Mouse (Mus musculus) liver, postnatal 0 days (tissue): ENCODE measurements around the gene Kdr. TPM values are rescaled to one million over a fixed set of nuclear protein-coding genes. Genes with fewer than 3 reads are reported as not detected.

Experiments
- ATAC-seq: fragments of 200-750 bp; cut with Nextera tagmentation; 2 replicates; pipeline ENCODE4 v1.8.0; 2017; ENCODE audit warnings: mild to moderate bottlenecking, moderate library complexity
- DNase-seq: peaks from one replicate; pipeline ENCODE4 v3.0.0-alpha.2; 2016
- H3K27ac ChIP-seq: fragments of 300-500 bp; sonication (generic); 2 replicates; pipeline ENCODE4 v1.5.1; 2014; ENCODE audit warnings: antibody characterized with exemption, moderate library complexity, mild to moderate bottlenecking, low read depth
- H3K27me3 ChIP-seq: fragments of 300-500 bp; sonication (generic); 2 replicates; pipeline ENCODE4 v1.6.1; 2014; ENCODE audit warnings: low read length, control low read depth, mixed read lengths; ENCODE audit not compliant: insufficient read depth
- H3K36me3 ChIP-seq: fragments of 300-500 bp; sonication (generic); replicated peaks from 2 replicates; pipeline ENCODE4 v1.6.1; 2014; ENCODE audit warnings: mild to moderate bottlenecking, control low read depth, low read length, moderate library complexity, mixed read lengths; ENCODE audit not compliant: insufficient read depth
- H3K4me1 ChIP-seq: fragments of 300-500 bp; sonication (generic); 2 replicates; pipeline ENCODE4 v1.6.1; 2014; ENCODE audit warnings: antibody characterized with exemption, mild to moderate bottlenecking, control low read depth; ENCODE audit not compliant: insufficient read depth
- H3K4me2 ChIP-seq: fragments of 300-500 bp; sonication (generic); 2 replicates; pipeline ENCODE4 v1.6.1; 2014; ENCODE audit warnings: low read depth, mild to moderate bottlenecking, low read length, moderate library complexity, mixed read lengths
- H3K4me3 ChIP-seq: fragments of 300-500 bp; sonication (generic); 2 replicates; pipeline ENCODE4 v1.5.1; 2014; ENCODE audit warnings: low read depth, low read length
- H3K9ac ChIP-seq: fragments of 300-500 bp; sonication (generic); replicated peaks from 2 replicates; pipeline ENCODE4 v1.6.1; 2014; ENCODE audit warnings: mild to moderate bottlenecking, moderate library complexity
- H3K9me3 ChIP-seq: fragments of 300-500 bp; sonication (generic); 2 replicates; pipeline ENCODE4 v1.6.1; 2016; ENCODE audit warnings: mild to moderate bottlenecking, control low read depth, low read length, mixed read lengths
- CTCF ChIP-seq: sonication (generic); IDR thresholded peaks from 2 replicates; pipeline ENCODE4 v1.5.1; 2016; ENCODE audit warnings: antibody characterized with exemption, low read depth
- EP300 ChIP-seq: IDR thresholded peaks from 2 replicates; pipeline ENCODE4 v1.6.1; 2016; ENCODE audit warnings: antibody characterized with exemption, low read depth, mild to moderate bottlenecking
- WGBS: fragments of 180-500 bp; shearing (Covaris S2); extraction: QIAGEN DNeasy Blood & Tissue Kit; methylation state at CpG from one replicate; pipeline ENCODE4 v1.1.7; 2014; ENCODE audit not compliant: insufficient replicate concordance; 5-methylcytosine and 5-hydroxymethylcytosine counted together
- polyA plus RNA-seq: library from polyadenylated mRNA; unstranded; fragments of >200 nt; fragmentation: Nextera tagmentation; extraction: Ambion mirVana; gene quantifications from 2 replicates; pipeline ENCODE4 v1.2.1, GENCODE M21; 2015

Gene Kdr
- 7.9 and 9.6 TPM in 2 replicates for polyA plus RNA-seq

DNA sequence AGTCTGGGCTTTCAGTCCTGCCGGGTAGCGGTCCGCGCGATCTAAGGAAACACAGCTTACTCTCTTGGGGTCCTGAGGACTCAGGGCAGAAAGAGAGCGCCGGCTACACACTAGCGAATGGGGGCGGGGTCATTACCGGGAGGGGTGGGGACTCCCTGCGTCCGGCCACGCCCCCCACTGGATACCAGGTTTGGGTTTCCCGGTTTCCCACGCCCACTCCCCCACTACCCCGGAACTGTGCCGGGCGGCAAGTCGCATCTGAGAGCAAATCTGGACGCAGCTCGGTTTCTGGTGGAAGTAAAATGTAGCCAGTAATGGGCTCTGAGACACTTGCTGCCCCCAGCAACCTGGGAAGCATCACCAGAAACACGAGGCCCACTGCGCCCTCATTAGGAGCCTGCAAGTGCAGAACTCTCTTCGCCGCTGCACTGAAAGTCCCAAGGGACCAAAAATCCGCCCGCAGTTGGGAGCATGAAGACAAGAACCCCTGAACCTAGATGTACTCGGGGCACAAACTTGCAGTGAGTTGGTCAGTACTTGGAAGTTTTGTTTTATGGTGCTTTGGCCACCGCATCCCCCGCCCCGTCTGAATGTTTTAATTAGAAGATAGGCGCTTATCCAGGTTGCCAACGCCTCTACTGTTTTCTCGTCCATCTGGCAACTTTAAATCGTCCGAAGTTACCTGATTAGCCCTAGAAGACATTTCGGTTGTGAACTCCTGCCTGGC lies at the start of gene Kdr:
TSS of gene Kdr (minus strand) at position 85 of the 727 bp plus-strand sequence.
- Histone ChIP-seq H3K4me3 (peak within 1 kb of the TSS; percentile 61), H3K4me2 (peak within 1 kb of the TSS; percentile 81), H3K36me3 (no peaks in the 10 kb centered on the region), H3K4me1 (peaks cover 13% of the 10 kb centered on the region), H3K27me3 (peaks cover 48% of the 10 kb centered on the region), H3K9ac (peak within 1 kb of the TSS; percentile 62), H3K27ac (peak within 1 kb of the TSS; percentile 57; the same call in 1 of the 2 replicates), H3K9me3 (no peaks in the 10 kb centered on the region; the same call in 1 of the 2 replicates)
- WGBS, result 1% methylated on average over 36 of the region's 37 CpGs
- peak; percentile 47; the same call in 1 of the 2 replicates for ATAC-seq
- TF ChIP-seq EP300 (no peak), CTCF (no peak)
- peak; percentile 72 for DNase-seq

DNA sequence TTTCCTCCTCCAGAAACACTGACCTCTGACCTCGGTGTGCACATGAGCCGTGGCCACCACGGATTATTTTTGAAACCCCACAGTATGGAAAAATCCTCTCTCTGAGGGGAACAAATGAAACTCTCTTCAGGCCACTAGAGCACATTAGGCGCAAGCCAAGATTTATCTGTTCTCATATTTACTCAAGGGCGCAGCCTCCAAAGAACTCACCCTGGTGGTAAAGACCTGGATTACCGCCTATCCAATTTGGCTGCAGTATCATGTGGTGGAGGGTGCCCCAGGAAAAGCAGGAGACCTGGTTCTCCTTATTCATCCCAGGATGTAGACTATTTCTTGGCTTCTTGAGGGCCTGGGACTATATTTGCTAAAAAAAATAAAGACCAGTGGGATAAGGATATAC lies 48.5 kb upstream of the Kdr start:
- H3K27me3 ChIP-seq, result no peaks in the 10 kb centered on the region
- H3K4me1 ChIP-seq, result no peaks in the 10 kb centered on the region
- no peak overlapping the region for H3K27ac ChIP-seq
- DNase-seq, result no peak
- H3K9ac ChIP-seq, result no peak overlapping the region
- H3K36me3 ChIP-seq, result no peaks in the 10 kb centered on the region
- no peak for ATAC-seq
- no peaks in the 10 kb centered on the region for H3K9me3 ChIP-seq
- no peak overlapping the region for H3K4me2 ChIP-seq
- TF ChIP-seq CTCF (no peak), EP300 (no peak)
- no peak overlapping the region for H3K4me3 ChIP-seq
- WGBS, result 52% methylated on average over 6 of the region's 6 CpGs

DNA sequence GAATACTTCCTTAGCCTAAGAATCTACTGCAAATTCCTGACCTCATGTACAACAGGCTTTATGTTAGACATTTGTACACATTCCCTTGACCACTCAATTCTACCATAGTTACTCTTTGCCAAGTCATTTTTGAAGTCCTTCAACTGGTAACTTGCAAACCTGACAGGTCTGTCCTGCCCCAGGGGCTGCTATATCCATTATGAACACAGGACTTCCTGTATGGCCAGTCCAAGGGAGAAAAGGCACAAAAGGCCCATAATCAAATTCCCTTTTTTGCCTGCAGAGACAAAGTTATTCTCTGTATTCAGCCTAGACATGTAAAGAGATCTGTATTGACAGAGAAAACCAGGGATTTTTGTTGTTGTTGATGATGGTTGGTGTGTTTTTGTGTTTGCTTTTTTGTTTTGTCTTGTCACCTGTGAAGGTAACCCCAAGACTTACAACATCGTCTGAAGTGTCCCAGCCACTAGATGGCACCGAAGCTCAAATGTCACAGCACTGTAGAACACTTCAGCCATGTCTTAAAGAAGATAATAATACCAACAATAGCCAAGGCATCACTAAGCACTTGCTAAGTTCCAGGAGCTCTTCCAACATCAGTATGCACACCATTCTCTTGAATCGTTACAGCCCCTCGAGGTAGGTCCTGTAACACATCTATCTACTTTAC lies 47.9 kb upstream of the Kdr start:
- Histone ChIP-seq H3K4me3 (no peak overlapping the region), H3K9me3 (no peaks in the 10 kb centered on the region), H3K4me1 (no peaks in the 10 kb centered on the region), H3K27me3 (no peaks in the 10 kb centered on the region), H3K4me2 (no peak overlapping the region), H3K9ac (no peak overlapping the region), H3K27ac (no peak overlapping the region), H3K36me3 (no peaks in the 10 kb centered on the region)
- TF ChIP-seq CTCF, result peak; percentile 68
- TF ChIP-seq EP300, result no peak
- ATAC-seq (no peak), DNase-seq (peak; percentile 33)
- 33% methylated on average over 4 of the region's 4 CpGs for WGBS

DNA sequence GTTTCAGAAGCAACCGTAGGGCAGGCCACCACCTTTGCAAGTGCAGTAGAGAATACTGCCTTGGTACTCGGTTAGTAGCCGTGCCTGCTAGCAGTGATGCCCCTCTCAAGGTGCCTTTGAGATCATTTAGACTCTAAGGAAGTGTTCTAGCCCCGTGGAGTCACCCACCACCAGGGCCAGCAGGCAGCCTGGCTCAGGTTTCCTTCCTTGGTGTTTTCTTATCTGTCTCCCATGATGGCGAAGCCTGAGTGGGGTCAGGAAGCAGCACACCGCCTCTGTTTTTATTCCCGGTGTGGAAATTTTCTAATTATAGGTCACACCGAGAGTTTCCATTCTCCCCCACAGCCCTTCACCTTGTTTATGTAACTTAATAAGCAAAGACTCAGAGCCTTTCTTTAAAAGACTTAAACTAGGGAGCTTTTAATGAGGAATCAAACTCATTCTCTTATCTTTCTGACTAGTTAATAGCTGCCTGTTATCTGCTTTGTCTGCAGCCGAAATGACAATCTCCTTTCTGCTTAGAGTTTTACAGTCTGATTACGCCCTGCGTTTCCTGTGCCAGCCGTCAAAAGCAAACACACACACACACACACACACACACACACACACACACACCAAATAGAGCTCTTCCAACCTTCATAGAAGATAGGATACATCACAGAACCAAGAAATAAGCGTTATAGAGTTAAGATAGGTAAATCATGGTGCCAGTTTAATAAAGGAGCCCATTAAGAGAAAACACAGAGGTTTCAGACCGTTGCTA lies 44.9 kb upstream of the Kdr start:
- 30% methylated on average over 14 of the region's 14 CpGs for WGBS
- H3K27me3 ChIP-seq, result no peaks in the 10 kb centered on the region
- DNase-seq (no peak), ATAC-seq (no peak)
- TF ChIP-seq EP300 (no peak), CTCF (no peak)
- no peak overlapping the region for H3K9ac ChIP-seq
- no peak overlapping the region for H3K27ac ChIP-seq
- no peaks in the 10 kb centered on the region for H3K4me1 ChIP-seq
- no peak overlapping the region for H3K4me2 ChIP-seq
- no peaks in the 10 kb centered on the region for H3K36me3 ChIP-seq
- H3K4me3 ChIP-seq, result no peak overlapping the region
- H3K9me3 ChIP-seq, result no peaks in the 10 kb centered on the region

DNA sequence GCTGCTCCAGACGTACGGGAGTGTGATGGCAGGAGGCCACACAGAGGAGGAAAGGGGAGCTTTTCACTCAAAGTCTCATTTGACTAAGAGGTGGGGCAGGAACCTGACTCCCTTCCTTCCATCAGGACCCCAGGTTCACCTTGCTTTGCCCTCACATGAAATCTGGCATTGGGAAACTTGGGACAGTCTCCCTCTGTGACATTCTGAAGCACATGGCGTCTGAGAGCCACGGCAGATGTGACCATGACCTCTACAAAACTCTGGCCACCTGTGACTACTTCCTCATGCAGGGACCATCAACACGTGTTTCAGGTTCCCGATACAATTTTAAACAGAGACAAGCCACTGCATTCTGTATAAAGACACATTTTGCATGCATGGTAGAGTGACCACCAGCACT lies 44.2 kb upstream of the Kdr start:
- WGBS, result 68% methylated on average over 6 of the region's 6 CpGs

DNA sequence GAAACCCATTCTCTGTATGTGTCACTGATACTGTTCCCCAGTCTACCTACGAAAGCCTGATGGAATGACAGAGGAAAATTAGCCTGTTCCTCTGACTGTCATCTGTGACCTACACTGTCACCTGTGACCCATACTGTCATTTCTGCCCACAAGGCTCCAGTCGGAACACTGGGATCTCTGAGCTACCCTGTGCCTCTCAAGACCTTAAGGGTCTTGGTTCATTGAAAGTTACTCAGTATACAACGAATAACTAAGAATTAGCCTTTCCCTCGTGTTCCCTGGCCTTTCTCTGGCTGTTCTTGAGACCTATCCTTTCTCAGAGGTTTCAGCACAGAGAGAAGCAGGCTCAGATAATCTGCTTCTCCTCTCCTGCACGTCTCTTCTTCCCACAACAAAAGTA lies 40.1 kb upstream of the Kdr start:
- no peaks in the 10 kb centered on the region for H3K27me3 ChIP-seq
- H3K9me3 ChIP-seq, result no peaks in the 10 kb centered on the region
- H3K4me2 ChIP-seq, result no peak overlapping the region
- TF ChIP-seq CTCF, result no peak
- no peak for TF ChIP-seq EP300
- 61% methylated on average over 5 of the region's 5 CpGs for WGBS
- no peak overlapping the region for H3K4me3 ChIP-seq
- H3K36me3 ChIP-seq, result no peaks in the 10 kb centered on the region
- H3K9ac ChIP-seq, result no peak overlapping the region
- no peak overlapping the region for H3K27ac ChIP-seq
- no peak for ATAC-seq
- DNase-seq, result no peak
- H3K4me1 ChIP-seq, result no peaks in the 10 kb centered on the region

More for the DNA sequence above, 44.2 kb upstream of the Kdr start:
- Histone ChIP-seq H3K4me3 (no peak overlapping the region), H3K27ac (no peak overlapping the region), H3K36me3 (no peaks in the 10 kb centered on the region), H3K9me3 (no peaks in the 10 kb centered on the region), H3K27me3 (no peaks in the 10 kb centered on the region), H3K4me1 (no peaks in the 10 kb centered on the region), H3K9ac (no peak overlapping the region), H3K4me2 (no peak overlapping the region)
- ATAC-seq (no peak), DNase-seq (no peak)
- TF ChIP-seq EP300, result no peak
